Mouse (Mus musculus): ENCODE results near the gene Fnip1.
"Not testable (repeated sequence)": the region's sequence is repeated elsewhere in the genome, so short reads cannot be mapped to it uniquely, and the experiment has no call there.

The Fnip1 gene

DNA sequence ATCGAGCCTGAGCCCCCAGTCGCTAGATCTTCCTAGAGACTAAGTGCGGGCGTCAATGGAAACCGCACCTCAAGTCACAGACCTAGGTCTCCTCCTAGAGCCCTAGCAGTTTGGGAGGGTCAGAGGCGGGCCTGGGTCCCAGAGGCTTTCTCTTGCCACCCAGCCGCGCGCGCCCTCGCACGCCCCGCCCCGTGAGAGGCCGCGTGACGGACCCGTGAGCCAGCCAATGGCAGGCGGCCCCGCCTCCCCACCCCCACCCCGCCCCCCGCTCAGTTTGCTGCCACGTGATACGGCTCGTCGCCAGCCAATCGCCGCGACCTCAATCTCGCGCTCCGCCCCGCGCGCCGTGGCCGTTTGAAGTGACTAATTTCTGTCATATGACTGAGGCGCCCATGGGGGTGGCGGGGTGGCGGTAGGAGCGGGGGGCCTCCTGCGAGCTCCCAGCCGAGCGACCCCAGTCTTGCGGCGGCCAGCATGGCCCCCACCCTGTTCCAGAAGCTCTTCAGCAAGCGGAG lies at the start of gene Fnip1:
TSS of gene Fnip1 (plus strand) at position 377 of the 515 bp plus-strand sequence.
- peak; percentile 100 for DNase-seq

- no peak for DNase-seq
Observed at GRCm38 (mm10) chr11:54390386-54390785, 47.6 kb upstream of the Fnip1 start.

DNA sequence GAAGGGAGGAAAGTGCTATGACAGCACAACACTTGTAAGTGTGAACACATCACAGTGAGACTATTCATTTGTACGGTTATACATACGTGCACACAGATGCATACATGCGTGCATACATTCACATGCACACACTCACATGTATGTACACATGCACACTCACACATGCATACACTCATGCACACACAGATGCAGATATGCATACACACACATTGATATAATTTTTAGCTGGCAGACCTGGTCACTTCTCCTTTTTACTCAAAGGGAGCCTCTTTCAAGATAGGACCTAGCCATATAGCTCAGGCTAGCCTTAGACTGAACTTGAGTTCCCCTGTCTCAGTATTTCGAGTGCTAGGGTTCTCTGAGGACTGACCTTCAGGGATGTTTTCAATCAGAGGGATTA lies 46.7 kb upstream of the Fnip1 start:
- DNase-seq: no peak

DNA sequence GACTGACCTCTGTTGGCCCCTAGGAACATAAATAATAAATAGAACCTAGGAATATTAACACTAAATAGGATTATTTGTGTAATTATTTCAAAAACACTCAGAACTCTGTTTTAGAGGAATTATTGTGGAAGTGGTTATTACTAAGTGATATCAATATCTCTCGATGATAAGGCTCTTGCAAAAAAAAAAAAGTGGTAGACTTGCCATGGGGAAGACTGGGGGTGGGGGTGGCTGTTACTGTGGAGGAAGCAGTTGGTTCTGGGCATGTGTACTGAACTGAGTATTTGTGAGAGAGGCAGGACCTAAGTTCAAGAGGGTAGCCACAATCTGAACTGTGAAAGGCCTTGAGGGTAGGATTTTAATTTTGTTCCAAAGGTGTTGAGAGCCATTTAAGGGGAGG lies 41.3 kb upstream of the Fnip1 start:
- DNase-seq: no peak

- no peak for DNase-seq
Observed at GRCm38 (mm10) chr11:54398058-54398457, 39.9 kb upstream of the Fnip1 start.

DNA sequence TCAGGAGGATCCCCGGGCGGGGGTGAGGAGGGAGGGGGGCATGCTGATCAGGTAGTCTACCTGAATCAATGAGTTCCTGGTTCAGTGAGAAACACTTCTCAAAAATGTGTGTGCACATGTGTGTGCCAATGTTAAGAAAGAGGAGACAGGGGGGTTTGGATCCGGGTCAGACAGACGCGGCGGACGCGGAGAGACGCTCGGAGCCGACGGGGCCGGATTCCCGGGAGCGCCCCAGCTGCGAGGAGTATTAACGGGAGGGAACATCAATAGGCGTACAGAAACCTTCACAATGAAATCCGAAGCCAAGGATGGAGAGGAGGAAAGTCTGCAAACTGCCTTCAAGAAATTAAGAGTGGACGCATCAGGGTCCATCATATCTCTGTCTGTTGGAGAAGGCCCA lies 37.2 kb upstream of the Fnip1 start:
- not testable (repeated sequence) for DNase-seq

- no peak for DNase-seq
Observed at GRCm38 (mm10) chr11:54404885-54405284, 33.1 kb upstream of the Fnip1 start.

DNA sequence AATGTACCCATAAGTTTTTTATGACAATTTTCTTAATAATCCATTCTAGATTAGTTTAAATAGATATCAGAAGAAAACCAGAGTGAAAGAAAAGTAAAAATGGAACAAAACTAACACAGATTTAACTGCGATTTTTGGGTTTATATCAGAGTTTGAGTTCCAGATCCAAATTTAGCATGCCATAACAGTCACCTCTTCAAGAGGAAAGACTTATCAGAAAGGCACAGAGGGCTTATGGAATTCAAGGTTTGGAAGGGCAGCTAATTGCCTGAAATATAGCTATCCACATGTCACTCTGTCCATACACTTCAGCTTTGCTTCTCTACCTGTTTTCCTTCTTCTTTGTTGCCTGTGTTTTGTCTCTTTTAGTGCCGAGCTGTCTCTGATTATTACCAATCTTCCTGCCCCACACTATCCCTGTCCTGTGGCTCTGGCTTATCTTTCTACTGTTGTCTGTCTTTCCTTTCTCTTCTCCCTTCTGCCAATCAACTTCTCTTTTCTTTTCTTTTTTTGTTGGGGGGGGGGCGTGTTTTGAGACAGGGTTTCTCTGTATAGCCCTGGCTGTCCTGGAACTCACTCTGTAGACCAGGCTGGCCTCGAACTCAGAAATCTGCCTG lies 31.0 kb upstream of the Fnip1 start:
- DNase-seq: no peak

DNA sequence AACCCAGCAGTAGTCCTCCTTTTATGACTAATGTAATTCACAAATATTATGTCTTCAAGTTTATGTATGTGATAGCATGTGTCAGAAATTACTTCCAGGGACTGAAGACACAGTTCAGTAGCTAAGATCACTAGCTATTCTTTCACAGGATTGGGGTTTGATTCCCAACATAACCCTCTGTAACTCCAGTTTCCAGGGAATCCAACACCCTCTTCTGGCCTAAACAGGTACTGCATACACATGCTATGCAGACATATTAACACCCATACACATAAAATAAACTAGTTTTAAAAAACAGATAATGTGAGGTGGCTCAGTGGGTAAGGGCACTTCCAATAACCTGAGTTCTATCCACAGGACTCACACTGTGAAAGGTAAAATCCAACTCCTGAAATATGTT lies 27.4 kb upstream of the Fnip1 start:
- no peak for DNase-seq

DNA sequence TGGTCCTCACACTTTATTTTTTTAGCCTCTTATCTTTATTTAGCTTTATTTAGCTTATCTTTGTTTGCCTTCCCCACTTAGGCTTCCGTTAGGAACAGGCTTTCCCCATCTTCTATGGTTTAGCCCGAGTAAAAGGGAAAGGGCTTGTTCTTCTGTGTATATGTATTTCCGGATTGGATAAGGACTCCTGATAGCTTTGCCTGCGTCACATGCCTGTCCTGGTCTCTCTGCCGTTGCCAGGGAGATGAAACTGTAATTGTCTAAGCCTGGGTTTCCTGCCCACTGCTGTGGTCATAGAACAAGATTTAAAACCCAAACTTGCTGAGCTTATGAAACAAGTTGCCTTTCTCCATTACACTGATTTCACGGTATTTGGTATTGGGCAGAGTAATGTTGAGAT lies 25.0 kb upstream of the Fnip1 start:
- peak; percentile 89 for DNase-seq

GRCm38 (mm10) chr11:54423007-54423406 lies 15.0 kb upstream of the Fnip1 start:
- no peak for DNase-seq

DNA sequence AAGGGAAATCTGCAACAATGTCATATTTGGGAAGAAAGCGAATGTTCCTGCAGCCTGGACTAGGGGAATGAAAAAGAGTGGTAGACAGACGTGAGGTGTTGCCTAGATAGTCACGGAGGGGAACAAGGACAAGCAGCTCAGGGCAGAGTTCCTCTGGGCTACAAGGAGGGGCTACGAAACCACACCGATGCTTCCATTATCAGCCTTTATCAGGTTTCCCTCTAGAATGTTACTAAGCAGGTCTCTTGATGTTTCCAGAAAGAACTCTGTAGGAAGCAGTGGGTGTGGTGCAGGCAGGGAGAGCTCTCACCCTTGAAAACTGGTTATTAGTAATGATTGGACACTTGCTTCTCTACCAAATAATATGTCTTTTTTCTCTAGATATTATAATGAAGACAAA lies 11.7 kb upstream of the Fnip1 start:
- no peak for DNase-seq

DNA sequence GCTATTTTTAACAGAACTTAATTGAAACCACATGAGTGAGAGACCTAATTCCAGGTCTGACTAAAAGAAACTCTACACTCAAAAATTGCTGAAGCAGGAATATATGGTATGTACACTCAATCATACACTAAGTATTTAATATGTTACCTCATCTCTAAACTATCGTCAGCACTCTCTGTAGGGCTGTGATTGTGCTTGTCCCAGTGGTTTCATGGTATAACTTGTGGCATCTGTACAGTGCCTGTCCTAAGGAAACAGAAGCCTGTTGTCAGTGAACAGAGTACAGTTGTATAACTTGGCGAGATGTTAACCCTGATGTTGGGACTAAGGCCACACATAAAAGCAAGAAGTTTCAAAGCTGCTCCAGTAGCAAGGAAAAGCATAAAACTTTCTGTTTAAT lies 10.9 kb upstream of the Fnip1 start:
- DNase-seq: no peak

DNA sequence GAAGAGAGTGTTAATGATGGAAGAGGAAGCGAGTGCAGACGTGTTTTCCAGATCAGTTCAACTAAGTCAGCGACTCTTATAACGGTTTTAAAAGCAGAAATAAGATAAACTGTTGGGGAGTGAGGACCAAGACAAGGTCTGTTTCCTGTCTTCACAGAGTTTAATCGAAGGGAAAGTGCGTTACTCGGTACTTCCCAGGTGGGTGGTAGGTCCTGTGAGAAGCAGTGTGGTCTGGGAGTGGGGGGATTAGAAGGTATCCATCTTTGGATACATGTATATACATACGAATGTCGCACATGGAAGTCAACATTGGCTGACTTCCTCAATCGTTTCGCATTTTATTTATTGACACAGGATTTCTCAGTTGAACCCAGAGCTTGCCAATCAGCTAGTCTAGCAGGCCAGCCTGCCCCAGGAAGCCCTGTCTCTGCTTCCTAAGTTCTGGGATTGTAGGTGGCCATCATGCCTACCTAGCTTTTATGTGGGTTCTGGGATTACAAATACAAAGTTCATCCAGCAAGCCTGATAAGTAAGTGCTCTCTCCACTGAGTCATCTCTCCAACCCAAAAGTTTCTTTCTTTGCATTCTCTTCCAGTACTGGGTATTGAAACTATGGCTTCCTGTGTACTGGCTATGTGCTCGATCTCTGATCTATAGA lies 10.2 kb upstream of the Fnip1 start:
- no peak for DNase-seq

- no peak for DNase-seq
Observed at GRCm38 (mm10) chr11:54429224-54429623, 8.8 kb upstream of the Fnip1 start.

DNA sequence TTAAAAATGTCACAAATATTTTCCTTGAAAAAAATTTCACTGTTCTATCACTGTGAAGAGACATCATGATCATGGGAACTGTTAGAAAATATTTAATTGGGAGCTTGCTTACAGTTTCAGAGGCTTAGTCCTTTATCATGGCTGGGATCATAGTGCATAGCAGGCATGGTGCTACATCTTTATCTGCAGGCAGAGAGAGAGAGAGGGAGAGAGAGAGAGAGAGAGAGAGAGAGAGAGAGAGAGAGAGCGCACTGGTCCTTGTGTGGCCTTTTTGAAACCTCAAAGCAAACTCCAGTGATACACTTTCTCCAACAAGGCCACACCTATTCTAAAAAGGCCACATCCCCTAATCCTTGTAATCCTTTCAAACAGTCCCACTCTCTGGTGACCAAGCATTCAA lies 2.2 kb upstream of the Fnip1 start:
- DNase-seq: no peak

DNA sequence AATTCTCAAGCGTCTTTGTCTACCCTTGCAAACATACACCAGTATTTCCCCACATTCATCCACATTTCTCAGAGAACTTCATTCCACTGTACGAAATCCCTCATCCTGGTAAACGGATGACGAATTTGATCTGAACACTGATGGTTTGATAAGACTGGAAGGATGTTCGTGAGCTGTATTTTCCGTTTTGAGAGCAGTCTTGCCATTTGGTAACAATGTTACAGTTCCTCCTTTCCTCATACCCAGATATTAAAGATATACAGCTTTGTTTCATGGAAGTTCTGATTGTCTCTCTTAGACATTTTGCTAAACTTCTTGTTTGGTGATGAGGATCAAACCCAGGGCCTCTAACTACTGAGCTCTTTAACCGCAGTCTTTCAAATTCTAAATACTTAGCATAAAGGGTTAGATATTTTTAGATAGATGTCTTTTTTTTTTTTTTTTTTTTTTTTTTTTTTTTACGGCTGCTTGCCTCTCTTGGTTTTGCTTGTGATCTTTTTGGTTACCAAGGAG lies 633 bp upstream of the Fnip1 start:
- no peak for DNase-seq

- DNase-seq: no peak
Observed at GRCm38 (mm10) chr11:54438366-54438781, 375 bp downstream of the Fnip1 start.

- no peak for DNase-seq
Observed at GRCm38 (mm10) chr11:54438991-54439690, 1.1 kb downstream of the Fnip1 start.

GRCm38 (mm10) chr11:54439691-54440029 lies 1.7 kb downstream of the Fnip1 start:
- DNase-seq: no peak

- peak; percentile 66 for DNase-seq
Observed at GRCm38 (mm10) chr11:54450757-54451156, 12.8 kb downstream of the Fnip1 start.

DNA sequence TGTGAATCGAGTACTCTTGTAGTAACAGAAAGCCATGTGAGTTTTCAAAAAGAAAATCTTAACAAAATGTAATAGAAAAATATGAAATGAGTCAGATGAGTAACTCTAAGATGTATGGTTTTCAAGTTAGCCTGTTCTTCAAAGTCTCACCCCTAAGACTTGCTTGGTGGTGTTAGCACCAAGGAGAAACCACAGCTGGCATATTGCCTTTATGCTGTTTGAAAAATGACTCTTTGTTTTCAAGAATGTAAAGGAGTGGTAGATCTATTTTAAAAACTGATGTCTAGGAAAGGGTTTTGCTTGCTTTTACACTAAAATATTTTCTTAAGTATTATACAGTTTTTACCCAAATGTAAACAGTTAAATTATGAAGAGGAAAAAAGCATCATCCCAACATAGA lies 16.5 kb downstream of the Fnip1 start:
- no peak for DNase-seq

DNA sequence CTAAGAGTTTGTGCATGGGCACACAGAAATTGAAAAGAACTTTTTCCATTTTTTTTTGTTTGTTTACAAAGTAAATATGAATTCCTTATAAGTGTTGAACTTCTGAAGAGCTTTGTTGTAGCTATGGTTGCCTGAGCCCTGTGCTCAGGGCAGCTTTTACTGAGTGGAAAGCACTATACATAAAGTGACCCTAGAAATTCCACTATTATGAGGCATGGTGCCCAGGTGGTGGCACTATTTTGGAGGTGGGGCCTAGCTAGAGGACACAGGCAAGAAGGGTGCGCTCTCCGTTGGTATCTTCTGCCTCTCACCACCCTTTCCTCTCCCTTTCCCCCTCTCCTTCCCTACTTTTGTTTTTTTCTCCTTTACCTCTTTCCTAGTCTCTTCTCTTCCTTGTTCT lies 18.9 kb downstream of the Fnip1 start:
- peak; percentile 88 for DNase-seq

DNA sequence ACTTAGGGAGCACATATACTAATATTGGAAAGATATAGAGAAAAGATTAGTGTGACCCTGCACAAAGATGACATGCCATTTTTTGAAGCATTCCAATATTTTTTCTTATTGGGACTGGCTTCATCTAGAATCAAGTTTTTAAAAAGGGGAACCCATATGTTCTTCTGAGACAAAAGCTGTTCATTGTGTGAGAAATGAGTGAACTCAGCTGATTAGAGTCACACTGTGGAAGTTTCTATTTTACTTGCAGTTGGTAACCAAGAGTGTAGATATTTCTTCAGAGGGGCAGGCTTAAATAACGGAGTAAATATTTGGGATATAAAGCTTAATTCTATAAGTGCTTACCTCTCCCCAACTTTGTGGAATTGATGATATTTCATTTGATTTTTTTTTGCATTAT lies 20.2 kb downstream of the Fnip1 start:
- no peak for DNase-seq
